Mouse (Mus musculus): ENCODE results near the gene C130060K24Rik. TPM values are rescaled to one million over a fixed set of nuclear protein-coding genes. Genes with fewer than 3 reads are reported as not detected.

The C130060K24Rik gene
- total RNA-seq (2015; ENCODE audit: low replicate concordance) (not detected in 2 replicates), total RNA-seq (2017; ENCODE audit: low replicate concordance) (not detected in 2 replicates)

GRCm38 (mm10) chr6:65380918-65381772, at the start of gene C130060K24Rik:
C130060K24Rik (plus strand) TSS chr6:65381105.
- ATAC-seq (replicated peaks; ENCODE audit: low FRiP score, poor library complexity, severe bottlenecking), result no peak

GRCm38 (mm10) chr6:65334246-65334645, 46.7 kb upstream of the C130060K24Rik start:
- no peak for ATAC-seq (replicated peaks; ENCODE audit: low FRiP score, poor library complexity, severe bottlenecking)

- no peak for ATAC-seq (replicated peaks; ENCODE audit: low FRiP score, poor library complexity, severe bottlenecking)
These were observed 41.5 kb upstream of the C130060K24Rik start for GRCm38 (mm10) chr6:65339391-65339790.

GRCm38 (mm10) chr6:65341360-65341759, 39.5 kb upstream of the C130060K24Rik start:
- no peak for ATAC-seq (replicated peaks; ENCODE audit: low FRiP score, poor library complexity, severe bottlenecking)

GRCm38 (mm10) chr6:65347736-65348135, 33.2 kb upstream of the C130060K24Rik start:
- no peak for ATAC-seq (replicated peaks; ENCODE audit: low FRiP score, poor library complexity, severe bottlenecking)

- no peak for ATAC-seq (replicated peaks; ENCODE audit: low FRiP score, poor library complexity, severe bottlenecking)
These were observed 32.6 kb upstream of the C130060K24Rik start for GRCm38 (mm10) chr6:65348255-65348654.

- no peak for ATAC-seq (replicated peaks; ENCODE audit: low FRiP score, poor library complexity, severe bottlenecking)
These were observed 29.3 kb upstream of the C130060K24Rik start for GRCm38 (mm10) chr6:65351622-65352021.

GRCm38 (mm10) chr6:65375918-65376317, 5.0 kb upstream of the C130060K24Rik start:
- no peak for ATAC-seq (replicated peaks; ENCODE audit: low FRiP score, poor library complexity, severe bottlenecking)

GRCm38 (mm10) chr6:65421888-65422287, 41.0 kb downstream of the C130060K24Rik start:
- no peak for ATAC-seq (replicated peaks; ENCODE audit: low FRiP score, poor library complexity, severe bottlenecking)

GRCm38 (mm10) chr6:65427065-65427464, 46.2 kb downstream of the C130060K24Rik start:
- ATAC-seq (replicated peaks; ENCODE audit: low FRiP score, poor library complexity, severe bottlenecking), result no peak

- ATAC-seq (replicated peaks; ENCODE audit: low FRiP score, poor library complexity, severe bottlenecking), result no peak
These were observed 52.3 kb downstream of the C130060K24Rik start for GRCm38 (mm10) chr6:65433159-65433558.

GRCm38 (mm10) chr6:65453465-65453864, 72.6 kb downstream of the C130060K24Rik start:
- ATAC-seq (replicated peaks; ENCODE audit: low FRiP score, poor library complexity, severe bottlenecking), result no peak

- ATAC-seq (replicated peaks; ENCODE audit: low FRiP score, poor library complexity, severe bottlenecking), result no peak
These were observed 84.4 kb downstream of the C130060K24Rik start for GRCm38 (mm10) chr6:65465294-65465693.

- ATAC-seq (replicated peaks; ENCODE audit: low FRiP score, poor library complexity, severe bottlenecking), result no peak
These were observed 89.4 kb downstream of the C130060K24Rik start for GRCm38 (mm10) chr6:65470320-65470719.

GRCm38 (mm10) chr6:65472455-65472854, 91.5 kb downstream of the C130060K24Rik start:
- no peak for ATAC-seq (replicated peaks; ENCODE audit: low FRiP score, poor library complexity, severe bottlenecking)

GRCm38 (mm10) chr6:65498786-65499185, 117.9 kb downstream of the C130060K24Rik start:
- ATAC-seq (replicated peaks; ENCODE audit: low FRiP score, poor library complexity, severe bottlenecking), result no peak

Other genes starting within 250 kb of the C130060K24Rik start
- gene Hpgds, start 236.2 kb upstream of the C130060K24Rik start, total RNA-seq (2015; ENCODE audit: low replicate concordance), result 0.72 and 14.3 TPM in 2 replicates
- gene Hpgds, start 236.2 kb upstream of the C130060K24Rik start, total RNA-seq (2017; ENCODE audit: low replicate concordance), result 5.4 and 5.5 TPM in 2 replicates
- not detected in 2 replicates for gene Tnip3, start 144.2 kb downstream of the C130060K24Rik start, total RNA-seq (2015; ENCODE audit: low replicate concordance)
- gene Tnip3, start 144.2 kb downstream of the C130060K24Rik start, total RNA-seq (2017; ENCODE audit: low replicate concordance), result 0.30 TPM in 1 of 2 replicates, not detected in the other